Mouse (Mus musculus) left cerebral cortex, adult 2 months (tissue): ENCODE results near the gene Car3. TPM values are rescaled to one million over a fixed set of nuclear protein-coding genes. Genes with fewer than 3 reads are reported as not detected.

ENCODE experiments used
- DNase-seq, 2 experiments: peaks; one replicate each; pipeline ENCODE4 v3.0.0; 2021 to 2022; ENCODE audit warnings: low spot score in 2 of 2, mixed read lengths in 1 of 2; ENCODE audit errors: extremely low spot score in 1 of 2
- H3K27ac ChIP-seq: fragments of 200-600 bp; 2 replicates; pipeline ENCODE4 v1.8.1; 2022
- H3K4me3 ChIP-seq: fragments of 200-600 bp; 2 replicates; pipeline ENCODE4 v1.8.1; 2022
- CTCF ChIP-seq: fragments of 200-600 bp; IDR thresholded peaks from 2 replicates; pipeline ENCODE4 v1.8.1; 2022; ENCODE audit warnings: antibody characterized with exemption, mild to moderate bottlenecking, moderate library complexity
- intact Hi-C: fragments of 180-260 bp; cut with DNase I; formaldehyde crosslinking; loops from one replicate; pipeline ENCODE4 v1.15.1; 2025
- total RNA-seq, 2 experiments: library from RNA; stranded (reverse); gene quantifications; 2 replicates each; pipeline ENCODE4 v1.2.3; 2021

The Car3 gene
- total RNA-seq, 2 experiments from 2014 or later = 0.61 to 0.72 TPM

DNA sequence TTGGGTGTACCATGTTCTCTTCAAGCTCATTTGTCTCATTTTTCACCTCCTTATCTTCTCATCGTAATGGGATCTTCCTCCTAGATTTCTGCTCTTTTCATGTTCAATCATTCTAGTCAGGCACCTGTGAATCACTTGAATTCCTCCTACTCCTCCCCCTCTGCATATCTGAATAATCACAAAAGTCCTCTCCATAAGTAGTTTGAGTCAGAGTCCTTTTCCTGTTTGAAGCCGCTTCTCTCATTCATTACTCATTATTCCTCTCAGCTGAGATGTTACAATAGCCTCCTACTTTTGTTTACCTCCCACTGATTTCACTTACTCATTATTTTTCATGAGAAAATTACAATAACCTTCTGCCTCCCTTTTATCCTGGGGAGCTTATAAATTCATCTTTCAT is 53.9 kb downstream of the Car3 start:
- H3K4me3 ChIP-seq = no peak overlapping the region
- no peak overlapping the region for H3K27ac ChIP-seq
- TF ChIP-seq CTCF = no peak
- intact Hi-C loops = no loop called here
- DNase-seq = no peak

Other genes starting within 250 kb of the Car3 start
- gene Car13, start 221.8 kb upstream of the Car3 start, total RNA-seq = 1 to 10 TPM in 1 of 2 experiments, under 1 TPM in 1; 0.87 to 1.8 TPM
- not detected for gene Car1, start 55.1 kb upstream of the Car3 start, total RNA-seq
- gene Car2, start 22.8 kb downstream of the Car3 start, total RNA-seq = 100 to 1,000 TPM; 101 to 106 TPM